Mouse (Mus musculus) MEL (cell line): ENCODE measurements around the gene H3f3a. TPM values are rescaled to one million over a fixed set of nuclear protein-coding genes. Genes with fewer than 3 reads are reported as not detected.

Experiments used
- DNase-seq: peaks from one replicate; pipeline ENCODE4 v3.0.0; 2011; ENCODE audit warnings: low read depth, low spot score
- H3K27ac ChIP-seq: 2 replicates; pipeline ENCODE4 v1.5.1; 2012; ENCODE audit warnings: low read depth, mild to moderate bottlenecking, control low read depth, low read length, moderate library complexity; ENCODE audit not compliant: control insufficient read depth
- H3K27me3 ChIP-seq, 2 experiments: fragments of 150-350 bp in 1 of 2; sonication (generic) in 1 of 2; 2 replicates each; pipeline ENCODE4 v1.6.1; 2012; ENCODE audit warnings: low read length in 2 of 2, mild to moderate bottlenecking in 2 of 2, improper control_type of control experiment in 1 of 2, moderate library complexity in 1 of 2; ENCODE audit not compliant: insufficient read depth in 2 of 2, control insufficient read depth in 1 of 2
- H3K36me3 ChIP-seq, 2 experiments: 2 replicates each; pipeline ENCODE4 v1.6.1; 2012 to 2014; ENCODE audit warnings: low read length in 2 of 2, improper control_type of control experiment in 1 of 2, inconsistent platforms in 1 of 2, mild to moderate bottlenecking in 1 of 2; ENCODE audit not compliant: insufficient read depth in 2 of 2, control insufficient read depth in 1 of 2
- H3K4me1 ChIP-seq, 2 experiments: fragments of 150-350 bp in 1 of 2; sonication (generic) in 1 of 2; 2 replicates each; pipeline ENCODE4 v1.6.1; 2012; ENCODE audit warnings: low read length in 2 of 2, improper control_type of control experiment in 1 of 2, mild to moderate bottlenecking in 1 of 2; ENCODE audit not compliant: insufficient read depth in 2 of 2, control insufficient read depth in 1 of 2
- H3K4me3 ChIP-seq, 2 experiments: fragments of 150-350 bp in 1 of 2; sonication (generic) in 1 of 2; 2 replicates each; pipeline ENCODE4 v1.5.1; 2012; ENCODE audit warnings: low read depth in 2 of 2, low read length in 2 of 2, mild to moderate bottlenecking in 2 of 2, moderate library complexity in 2 of 2, control low read depth in 1 of 2, improper control_type of control experiment in 1 of 2; ENCODE audit not compliant: control insufficient read depth in 1 of 2, insufficient read depth in 1 of 2
- H3K79me2 ChIP-seq: 2 replicates; pipeline ENCODE4 v1.6.1; 2012; ENCODE audit warnings: mild to moderate bottlenecking, low read length, moderate library complexity; ENCODE audit not compliant: control insufficient read depth, poor library complexity, insufficient read depth
- H3K9ac ChIP-seq: 2 replicates; pipeline ENCODE4 v1.6.1; 2012; ENCODE audit warnings: low read depth, mild to moderate bottlenecking, control low read depth, low read length, moderate library complexity; ENCODE audit not compliant: control insufficient read depth, poor library complexity, severe bottlenecking
- H3K9me3 ChIP-seq: fragments of 150-350 bp; sonication (generic); replicated peaks from 2 replicates; pipeline ENCODE4 v1.6.1; 2012; ENCODE audit warnings: mild to moderate bottlenecking, low read length, improper control_type of control experiment, moderate library complexity; ENCODE audit not compliant: insufficient read depth
- BHLHE40 ChIP-seq: IDR thresholded peaks from 2 replicates; pipeline ENCODE4 v1.6.1; 2012; ENCODE audit warnings: low read depth, mild to moderate bottlenecking, inconsistent platforms, low read length, improper control_type of control experiment, borderline replicate concordance
- CHD1 ChIP-seq: IDR thresholded peaks from 2 replicates; pipeline ENCODE4 v1.6.1; 2012; ENCODE audit warnings: low read depth, mild to moderate bottlenecking, inconsistent platforms, low read length, improper control_type of control experiment
- CHD2 ChIP-seq: IDR thresholded peaks from 2 replicates; pipeline ENCODE4 v1.6.1; 2011; ENCODE audit warnings: low read length, improper control_type of control experiment
- EP300 ChIP-seq, 2 experiments: IDR thresholded peaks; 2 replicates each; pipeline ENCODE4 v1.6.1; 2011; ENCODE audit warnings: improper control_type of control experiment in 2 of 2, low read length in 2 of 2, low read depth in 1 of 2, mild to moderate bottlenecking in 1 of 2
- ETS1 ChIP-seq: IDR thresholded peaks from 2 replicates; pipeline ENCODE4 v1.6.1; 2012; ENCODE audit warnings: low read depth, mild to moderate bottlenecking, inconsistent platforms, low read length, improper control_type of control experiment, moderate library complexity
- GABPA ChIP-seq: IDR thresholded peaks from 2 replicates; pipeline ENCODE4 v1.6.1; 2012; ENCODE audit warnings: low read depth, mild to moderate bottlenecking, inconsistent platforms, low read length, improper control_type of control experiment, moderate library complexity
- HCFC1 ChIP-seq: IDR thresholded peaks from 2 replicates; pipeline ENCODE4 v1.6.1; 2012; ENCODE audit warnings: low read depth, mild to moderate bottlenecking, inconsistent platforms, low read length, improper control_type of control experiment, moderate library complexity
- JUND ChIP-seq: IDR thresholded peaks from 2 replicates; pipeline ENCODE4 v1.6.1; 2011; ENCODE audit warnings: low read depth, mild to moderate bottlenecking, improper control_type of control experiment, low read length
- MAX ChIP-seq: IDR thresholded peaks from 2 replicates; pipeline ENCODE4 v1.6.1; 2011; ENCODE audit warnings: low read length, improper control_type of control experiment
- MXI1 ChIP-seq: IDR thresholded peaks from 2 replicates; pipeline ENCODE4 v1.6.1; 2011; ENCODE audit warnings: mild to moderate bottlenecking, low read depth, low read length, improper control_type of control experiment
- MYB ChIP-seq: IDR thresholded peaks from 2 replicates; pipeline ENCODE4 v1.6.1; 2011; ENCODE audit warnings: mild to moderate bottlenecking, low read depth, low read length, improper control_type of control experiment
- NRF1 ChIP-seq: IDR thresholded peaks from 2 replicates; pipeline ENCODE4 v1.6.1; 2014; ENCODE audit warnings: low read depth, mild to moderate bottlenecking, inconsistent platforms, low read length, improper control_type of control experiment, moderate library complexity; ENCODE audit not compliant: poor library complexity, insufficient read depth, severe bottlenecking
- POLR2AphosphoS2 ChIP-seq: IDR thresholded peaks from 2 replicates; pipeline ENCODE4 v1.6.1; 2011; ENCODE audit warnings: low read length, improper control_type of control experiment
- POLR2AphosphoS5 ChIP-seq: IDR thresholded peaks from 2 replicates; pipeline ENCODE4 v1.6.1; 2012; ENCODE audit warnings: low read depth, borderline replicate concordance, mild to moderate bottlenecking, inconsistent platforms, low read length, moderate library complexity, mixed read lengths
- SIN3A ChIP-seq: IDR thresholded peaks from 2 replicates; pipeline ENCODE4 v1.6.1; 2012; ENCODE audit warnings: low read length, improper control_type of control experiment, inconsistent platforms
- SMC3 ChIP-seq: IDR thresholded peaks from 2 replicates; pipeline ENCODE4 v1.6.1; 2011; ENCODE audit warnings: low read depth, low read length, improper control_type of control experiment
- UBTF ChIP-seq: IDR thresholded peaks from 2 replicates; pipeline ENCODE4 v1.6.1; 2012; ENCODE audit warnings: low read depth, mild to moderate bottlenecking, inconsistent platforms, low read length, improper control_type of control experiment, moderate library complexity, borderline replicate concordance; ENCODE audit not compliant: insufficient read depth
- USF1 ChIP-seq: IDR thresholded peaks from 2 replicates; pipeline ENCODE4 v1.6.1; 2014; ENCODE audit warnings: low read depth, mild to moderate bottlenecking, inconsistent platforms, low read length, improper control_type of control experiment, moderate library complexity
- USF2 ChIP-seq, 2 experiments: IDR thresholded peaks; 2 replicates each; pipeline ENCODE4 v1.6.1; 2011 to 2012; ENCODE audit warnings: improper control_type of control experiment in 2 of 2, low read length in 2 of 2, borderline replicate concordance in 1 of 2, inconsistent platforms in 1 of 2, low read depth in 1 of 2, mild to moderate bottlenecking in 1 of 2; ENCODE audit not compliant: insufficient read depth in 1 of 2
- ZKSCAN1 ChIP-seq: IDR thresholded peaks from 2 replicates; pipeline ENCODE4 v1.6.1; 2012; ENCODE audit warnings: low read depth, mild to moderate bottlenecking, inconsistent platforms, low read length, improper control_type of control experiment, moderate library complexity
- ZMIZ1 ChIP-seq: IDR thresholded peaks from 2 replicates; pipeline ENCODE4 v1.6.1; 2012; ENCODE audit warnings: low read depth, mild to moderate bottlenecking, inconsistent platforms, low read length, improper control_type of control experiment, moderate library complexity
- ZNF384 ChIP-seq: IDR thresholded peaks from 2 replicates; pipeline ENCODE4 v1.6.1; 2012; ENCODE audit warnings: low read depth, mild to moderate bottlenecking, inconsistent platforms, low read length, improper control_type of control experiment
- polyA plus RNA-seq, 2 experiments: library from polyadenylated mRNA; stranded (reverse) in 1 of 2; unstranded in 1 of 2; fragments of >175 nt in 1 of 2; fragments of >200 nt in 1 of 2; gene quantifications; 2 replicates each; pipeline versions ENCODE4 v1.2.1 to v1.2.4; 2012; ENCODE audit warnings: low replicate concordance in 2 of 2, low read depth in 1 of 2; ENCODE audit not compliant: insufficient read length in 2 of 2, insufficient read depth in 1 of 2, missing spikeins in 1 of 2
- total RNA-seq: library from RNA; depleted of rRNA; stranded (reverse); fragments of 300-350 nt; gene quantifications from 2 replicates; pipeline ENCODE4 v1.2.3, GENCODE M21; 2012

The H3f3a gene
- total and polyA plus RNA-seq, 3 experiments: 265 to 903 (median 574) TPM

DNA sequence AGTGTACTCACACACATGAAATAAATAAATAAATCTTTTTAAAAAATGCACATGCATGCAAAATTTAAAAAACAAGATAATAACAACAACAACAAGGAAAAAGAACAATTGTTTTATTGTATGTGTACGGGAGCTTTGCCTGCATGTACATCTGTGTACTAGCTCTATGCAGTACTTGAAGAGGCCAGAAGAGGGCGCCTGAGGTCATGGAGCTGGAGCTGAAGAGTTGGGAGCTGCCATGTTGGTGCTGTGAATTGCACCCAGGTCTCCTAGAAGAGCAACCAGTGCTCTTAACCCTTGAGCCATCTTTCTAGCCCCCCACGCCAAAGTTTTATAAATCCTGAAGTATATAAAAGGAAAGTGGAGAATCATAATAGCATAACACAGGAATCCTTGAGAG, 39.1 kb downstream of the H3f3a start (continued):
- no peak for TF ChIP-seq ZMIZ1
- no peak for TF ChIP-seq CHD2
- no peak for TF ChIP-seq ZKSCAN1
- no peak for TF ChIP-seq MYB
- TF ChIP-seq BHLHE40: no peak
- TF ChIP-seq NRF1: no peak
- no peak for TF ChIP-seq USF2 (IDR thresholded peaks at IDR 0.05; ENCODE audit: borderline replicate concordance in 1 of 2, insufficient read depth in 1 of 2, low read depth in 1 of 2, low read length in 2 of 2)
- no peak for TF ChIP-seq MXI1
- TF ChIP-seq USF1: no peak

DNA sequence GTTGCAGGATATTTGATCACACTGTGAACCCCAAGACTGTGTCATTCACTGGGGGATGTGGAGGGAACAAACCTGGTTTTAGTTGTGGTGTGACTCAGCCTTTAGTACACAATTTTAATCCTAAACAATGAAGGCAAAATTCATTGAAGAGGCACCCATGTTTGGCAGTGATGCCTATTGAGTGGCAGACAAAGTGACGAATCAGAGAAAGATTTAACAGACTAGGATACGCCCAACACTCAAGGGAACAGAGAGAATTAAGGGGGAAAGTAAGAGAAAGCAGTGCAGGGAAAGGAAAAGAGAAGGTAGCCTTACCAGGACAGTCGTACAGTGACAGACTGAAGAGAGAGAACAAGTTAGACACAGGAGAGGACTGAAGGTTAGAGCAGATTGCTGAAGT, 41.5 kb downstream of the H3f3a start:
- DNase-seq: no peak
- H3K4me3 ChIP-seq: no peak overlapping the region
- no peak for TF ChIP-seq GABPA
- TF ChIP-seq UBTF: no peak
- TF ChIP-seq ETS1: no peak
- no peak for TF ChIP-seq POLR2AphosphoS5
- TF ChIP-seq SMC3: no peak
- no peak for TF ChIP-seq POLR2AphosphoS2
- TF ChIP-seq USF1: no peak
- TF ChIP-seq EP300 (IDR thresholded peaks at IDR 0.05; ENCODE audit: low read depth in 1 of 2, low read length in 2 of 2): no peak
- TF ChIP-seq MAX: no peak
- no peak for TF ChIP-seq HCFC1
- no peak for TF ChIP-seq JUND
- TF ChIP-seq CHD2: no peak
- no peak for TF ChIP-seq CHD1
- no peak for TF ChIP-seq SIN3A
- no peak for TF ChIP-seq ZNF384
- no peaks in the 10 kb centered on the region for H3K27me3 ChIP-seq
- H3K9me3 ChIP-seq: no peaks in the 10 kb centered on the region
- H3K36me3 ChIP-seq: peaks cover 0 to 14% of the 10 kb centered on the region in 2 experiments; a peak in 2 of 4 replicates
- H3K79me2 ChIP-seq: peaks cover 3% of the 10 kb centered on the region; the same call in 1 of the 2 replicates
- peaks cover 0 to 26% of the 10 kb centered on the region in 2 experiments for H3K4me1 ChIP-seq
- H3K27ac ChIP-seq: peak overlapping the region; percentile 7; the same call in 1 of the 2 replicates
- no peak overlapping the region for H3K9ac ChIP-seq
